In the genomic region with DNA sequence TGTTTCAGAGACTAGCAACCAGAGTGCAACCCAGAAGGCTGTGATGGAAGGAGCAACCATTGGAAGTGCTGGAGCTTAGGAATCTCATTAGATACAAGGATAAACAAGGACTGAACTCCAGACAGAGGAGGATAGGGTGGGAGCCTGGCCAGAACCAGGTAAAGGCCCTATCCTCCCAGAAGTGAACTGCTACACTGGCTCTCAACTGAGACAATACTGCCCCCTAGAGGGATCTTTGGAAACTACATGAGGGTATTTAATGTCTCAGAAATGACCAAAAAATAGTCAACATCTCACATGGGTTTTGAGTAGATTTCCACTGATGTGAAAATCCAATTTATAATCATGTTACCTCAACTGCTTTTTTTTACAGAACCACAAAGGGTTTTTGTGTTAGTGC, we compare ENCODE assay signal across 9 mouse cellular contexts. TPM values are rescaled to one million over a fixed set of nuclear protein-coding genes. Genes with fewer than 3 reads are reported as not detected.
DNase-seq lines count a peak whose midpoint lies in the region; TF ChIP-seq lines count a peak whose summit lies in the region.
"Had no signal": no experiment of that assay in that cellular context is flagged by ENCODE, and none has a peak within 500 bp of the region (broad histone marks: within the 10 kb centered on the region; RNA-seq: fewer than 3 reads in every experiment).

No protein-coding gene starts in this region.

- H3K27me3 ChIP-seq in MEL (ENCODE audit: control insufficient read depth in 1 of 2, insufficient read depth in 2 of 2, low read length in 2 of 2): no peaks in the 10 kb centered on the region; a peak in 1 of 4 replicates
- H3K27me3 ChIP-seq: lung, embryonic 15.5 days had no signal

- H3K9ac ChIP-seq in MEL (ENCODE audit: control insufficient read depth, low read depth, low read length, poor library complexity, severe bottlenecking): no peak overlapping the region
- H3K9ac ChIP-seq: lung, embryonic 15.5 days had no signal

- no peak for TF ChIP-seq POLR2A in MEL (IDR thresholded peaks at IDR 0.05; ENCODE audit: control insufficient read depth in 1 of 2, insufficient read depth in 1 of 2, low read depth in 1 of 2, low read length in 2 of 2, poor library complexity in 1 of 2)

- no peak overlapping the region for H3K4me3 ChIP-seq in left cerebral cortex, adult 2 months
- H3K4me3 ChIP-seq in MEL (ENCODE audit: control insufficient read depth in 1 of 2, insufficient read depth in 1 of 2, low read depth in 2 of 2, low read length in 2 of 2): no peak overlapping the region
- H3K4me3 ChIP-seq: lung, embryonic 15.5 days had no signal

- no peak for DNase-seq in left cerebral cortex, adult 2 months (ENCODE audit: extremely low spot score in 1 of 2, low spot score in 2 of 2)
- no peak for DNase-seq in left cerebral cortex, postnatal 4 days
- peak; percentile 74 for DNase-seq in MEL (ENCODE audit: low read depth, low spot score)
- peak; percentile 57 for DNase-seq in c-Kit-positive CD71-positive TER-119-negative erythroid progenitor cells, embryonic 14.5 days (ENCODE audit: low read depth)
- peak; percentile 6 for DNase-seq in kidney, adult 18-20 months
- peak; percentile 73 for DNase-seq in lung, postnatal 36 days
- DNase-seq in urinary bladder, adult 18-20 months (ENCODE audit: low spot score in 2 of 2): no peak
- DNase-seq in right cerebral cortex, adult 18-20 months: no peak

- TF ChIP-seq RAD21 in MEL (IDR thresholded peaks at IDR 0.05; ENCODE audit: low read depth, low read length): no peak; the same call in none of the 2 replicates

- H3K36me3 ChIP-seq in MEL (ENCODE audit: control insufficient read depth in 1 of 2, insufficient read depth in 2 of 2, low read length in 2 of 2): no peaks in the 10 kb centered on the region
- H3K36me3 ChIP-seq: lung, embryonic 15.5 days had no signal

- TF ChIP-seq EP300 in MEL (IDR thresholded peaks at IDR 0.05; ENCODE audit: low read depth in 1 of 2, low read length in 2 of 2): no peak

- no peaks in the 10 kb centered on the region for H3K79me2 ChIP-seq in MEL (ENCODE audit: control insufficient read depth, insufficient read depth, low read length, poor library complexity)

- no peak overlapping the region for H3K27ac ChIP-seq in left cerebral cortex, adult 2 months
- no peak overlapping the region for H3K27ac ChIP-seq in MEL (ENCODE audit: control insufficient read depth, low read depth, low read length)
- H3K27ac ChIP-seq: lung, embryonic 15.5 days had no signal

- intact Hi-C loops in left cerebral cortex, adult 2 months (cut with DNase I): loop anchor here (2.0 to 10.0 kb wide), 2 partner anchors 233 to 507 kb away; no protein-coding TSS in a partner anchor
- intact Hi-C loops in left cerebral cortex, postnatal 4 days (cut with DNase I): no loop called here

- TF ChIP-seq CTCF in left cerebral cortex, adult 2 months (IDR thresholded peaks at IDR 0.05): peak; percentile 75
- TF ChIP-seq CTCF in MEL (IDR thresholded peaks at IDR 0.05 in 2 of 3, conservative IDR thresholded peaks at IDR 0.05 in 1 of 3; ENCODE audit: control insufficient read depth in 1 of 3, insufficient read depth in 1 of 3, low read depth in 2 of 3, low read length in 3 of 3, poor library complexity in 1 of 3, severe bottlenecking in 1 of 3): peak; percentile 49 to 96 (median 84)

- no peaks in the 10 kb centered on the region for H3K4me1 ChIP-seq in MEL (ENCODE audit: control insufficient read depth in 1 of 2, insufficient read depth in 2 of 2, low read length in 2 of 2)
- H3K4me1 ChIP-seq: lung, embryonic 15.5 days had no signal

- no peaks in the 10 kb centered on the region for H3K9me3 ChIP-seq in MEL (replicated peaks; ENCODE audit: insufficient read depth, low read length)
- H3K9me3 ChIP-seq: lung, embryonic 15.5 days had no signal

TF ChIP-seq in MEL, 35 proteins besides CTCF, POLR2A, EP300 and RAD21:
- TF ChIP-seq MAZ (IDR thresholded peaks at IDR 0.05; ENCODE audit: low read depth, low read length) (peak; percentile 32; the same call in 1 of the 2 replicates), GATA1 (IDR thresholded peaks at IDR 0.05; ENCODE audit: low read depth, low read length) (no peak), TCF12 (IDR thresholded peaks at IDR 0.05; ENCODE audit: low read depth, low read length) (no peak), ZC3H11A (IDR thresholded peaks at IDR 0.05; ENCODE audit: low read depth, low read length) (peak; percentile 99), SMC3 (IDR thresholded peaks at IDR 0.05; ENCODE audit: low read depth, low read length) (peak; percentile 99), BHLHE40 (IDR thresholded peaks at IDR 0.05; ENCODE audit: borderline replicate concordance, low read depth, low read length) (0 out of 2 replicates have a peak, but pooled peaks have one; percentile 36), JUND (IDR thresholded peaks at IDR 0.05; ENCODE audit: low read depth, low read length) (peak; percentile 67; the same call in 1 of the 2 replicates), SIN3A (IDR thresholded peaks at IDR 0.05; ENCODE audit: low read length) (0 out of 2 replicates have a peak, but pooled peaks have one; percentile 31)

RNA-seq across cellular contexts. Expression of a gene that starts 47.9 kb away (rescaled TPM):
- total RNA-seq in left cerebral cortex, adult 2 months (2021): 1 to 10 TPM in 1 of 2 experiments, under 1 TPM in 1; 0.79 to 1.2 TPM
- 1 to 10 TPM; 2.0 TPM for total RNA-seq in left cerebral cortex, postnatal 4 days (2021)
- not detected in 2 replicates for total RNA-seq in MEL (2012; rRNA removed)
- not detected for polyA plus RNA-seq in MEL (2012; ENCODE audit: insufficient read depth in 1 of 2, insufficient read length in 2 of 2, low read depth in 1 of 2, low replicate concordance in 2 of 2, missing spikeins in 1 of 2)

Comparison
In these comparisons a context has a peak if more than half of its experiments do, and no peak if none do; other contexts are left out.
1. DNase-seq: peak in MEL (single experiment), c-Kit-positive CD71-positive TER-119-negative erythroid progenitor cells, embryonic 14.5 days (single experiment), kidney, adult 18-20 months (single experiment) and lung, postnatal 36 days (single experiment); none in left cerebral cortex, adult 2 months (0 of 2), left cerebral cortex, postnatal 4 days (single experiment), urinary bladder, adult 18-20 months (0 of 2) and right cerebral cortex, adult 18-20 months (single experiment).